Mouse (Mus musculus) central nervous system, embryonic 14 days (tissue): Measurements from ENCODE around the gene Myoz2. TPM values are rescaled to one million over a fixed set of nuclear protein-coding genes. Genes with fewer than 3 reads are reported as not detected.

ENCODE experiments used
- polyA plus RNA-seq: library from polyadenylated mRNA; depleted of rRNA; stranded (reverse); fragments of >200 nt; gene quantifications from 2 replicates; pipeline ENCODE4 v1.2.3, GENCODE M21; 2012; rRNA removed

Myoz2 gene
- polyA plus RNA-seq = 0.04 and 4.6 TPM in 2 replicates

DNA sequence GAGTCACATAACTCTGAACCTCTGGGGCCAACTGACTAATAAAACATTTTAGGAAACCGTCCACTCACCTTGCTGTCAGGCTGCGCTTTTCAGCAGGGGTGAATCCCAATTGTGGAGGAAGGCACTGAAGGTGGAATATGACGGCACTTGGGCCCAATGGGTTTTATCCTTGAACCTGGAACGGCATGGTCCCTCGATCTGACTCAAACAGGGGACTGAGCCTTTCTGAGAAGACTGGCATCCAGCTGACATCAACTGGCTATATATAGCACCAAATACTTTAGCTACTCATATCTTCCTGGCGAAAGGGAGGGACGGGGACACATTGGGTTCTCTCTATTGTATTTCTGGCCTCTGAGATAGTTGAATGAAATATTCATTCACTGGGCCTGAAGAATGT is at the start of gene Myoz2:
Gene Myoz2, minus strand, starts transcription at position 264 of the 400 bp plus-strand sequence.

DNA sequence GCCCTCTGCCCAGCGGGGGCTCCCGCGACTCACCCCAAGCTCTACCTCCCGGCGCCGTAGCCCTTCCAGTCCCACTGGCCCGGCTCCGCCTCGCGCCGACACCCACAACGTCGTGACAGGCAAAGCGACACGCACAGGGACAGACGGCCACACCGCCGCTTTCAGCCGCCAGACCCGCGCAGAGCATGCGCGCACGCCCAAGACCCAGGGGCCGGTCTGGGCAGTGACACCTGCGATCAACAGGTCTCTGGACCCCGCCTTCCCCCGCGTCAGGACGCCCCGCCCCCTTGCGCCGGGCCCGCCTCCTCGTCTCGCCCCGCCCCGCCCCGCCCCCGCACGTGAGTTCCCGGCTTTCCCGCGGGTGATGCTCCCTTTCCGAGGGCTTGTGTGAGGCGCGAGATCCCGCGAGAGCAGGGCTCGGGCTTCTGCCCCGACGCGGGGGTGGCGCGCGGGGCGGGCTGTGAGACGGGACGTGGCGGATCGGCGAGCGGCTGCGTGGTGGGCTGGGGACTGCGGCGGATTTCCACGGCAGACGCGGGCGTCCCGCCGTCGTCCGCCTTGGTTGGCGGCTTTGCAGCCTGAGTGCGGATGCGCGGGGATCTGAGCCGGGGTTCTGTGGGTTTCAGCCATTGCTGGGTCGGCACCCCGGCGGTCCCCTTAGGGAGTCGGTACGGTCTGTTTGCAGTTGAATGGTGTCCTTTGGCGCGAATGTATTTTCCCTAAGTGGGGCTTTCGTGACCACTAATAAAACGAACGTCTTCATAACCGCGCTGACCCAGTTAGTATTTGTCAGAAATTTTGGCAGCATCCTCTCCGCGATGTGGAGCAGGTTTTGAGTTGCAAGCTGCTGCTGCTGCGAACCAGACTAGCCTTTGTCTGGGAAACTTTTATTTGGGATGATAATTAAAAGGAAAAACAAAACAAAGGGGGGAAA is 50.3 kb downstream of the Myoz2 start, which contains the start of gene Usp53:
Gene Usp53, minus strand, starts transcription at position 262 of the 934 bp plus-strand sequence.

Other genes with a start within 250 kb of the Myoz2 start
- 0.10 TPM in 1 of 2 replicates, not detected in the other for gene Fabp2, start 139.9 kb downstream of the Myoz2 start, polyA plus RNA-seq
- gene Gm10959, start 115.7 kb downstream of the Myoz2 start, polyA plus RNA-seq = not detected in 2 replicates
- 55.9 and 59.0 TPM in 2 replicates for gene 1810037I17Rik, start 110.8 kb downstream of the Myoz2 start, polyA plus RNA-seq
- 3.7 and 4.3 TPM in 2 replicates for gene Usp53, start 50.5 kb downstream of the Myoz2 start, polyA plus RNA-seq
- gene Synpo2, start 201.1 kb upstream of the Myoz2 start, polyA plus RNA-seq = 0.74 and 2.1 TPM in 2 replicates
- 14.6 and 32.0 TPM in 2 replicates for gene Sec24d, start 232.4 kb upstream of the Myoz2 start, polyA plus RNA-seq